Mouse (Mus musculus): ENCODE measurements around the gene Ttc6. TPM values are rescaled to one million over a fixed set of nuclear protein-coding genes. Genes with fewer than 3 reads are reported as not detected.

Ttc6 gene
- total RNA-seq (2014; rRNA removed) (1.0 and 1.1 TPM in 2 replicates), polyA plus RNA-seq (2012; rRNA removed) (0.87 and 1.0 TPM in 2 replicates)

DNA sequence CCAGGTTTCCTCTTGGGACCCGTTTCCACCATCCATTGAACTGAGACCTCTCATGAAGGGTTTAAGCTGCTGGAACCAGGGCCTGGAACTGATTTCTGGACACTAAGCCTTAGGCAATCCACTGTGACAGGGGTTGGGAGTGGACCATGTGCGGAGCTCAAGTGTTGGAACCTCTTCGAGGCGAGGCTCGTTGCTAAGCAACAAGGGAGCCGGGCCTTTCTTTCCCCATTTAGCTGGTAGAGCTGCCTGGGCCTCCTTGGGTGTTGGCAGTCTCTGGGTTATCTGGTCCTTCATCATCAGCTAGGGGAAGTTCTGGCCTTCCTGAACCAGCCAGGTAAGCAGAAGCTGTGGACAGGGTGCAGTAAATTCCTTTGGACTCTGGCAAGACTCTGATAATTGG, at the start of gene Ttc6:
Gene Ttc6, plus strand, starts transcription at position 205 of the 400 bp plus-strand sequence.
- H3K4me1 ChIP-seq (ENCODE audit: control insufficient read depth, insufficient read depth, low read length), result no peaks in the 10 kb centered on the region
- no peaks in the 10 kb centered on the region for H3K36me3 ChIP-seq (ENCODE audit: control insufficient read depth, insufficient read depth, low read length)
- no peaks in the 10 kb centered on the region for H3K27me3 ChIP-seq (ENCODE audit: control insufficient read depth, insufficient read depth, low read length)
- 93% methylated on average over 6 of the region's 6 CpGs for WGBS
- DNase-seq (ENCODE audit: extremely low read depth, low read depth, low spot score), result no peak
- TF ChIP-seq CTCF (IDR thresholded peaks at IDR 0.05; ENCODE audit: low read depth, low read length), result no peak
- no peak for TF ChIP-seq POLR2A (IDR thresholded peaks at IDR 0.05; ENCODE audit: extremely low read depth, insufficient read depth, low read length)
- H3K79me2 ChIP-seq (ENCODE audit: control insufficient read depth, insufficient read depth, low read length), result no peaks in the 10 kb centered on the region
- H3K27ac ChIP-seq (replicated peaks; ENCODE audit: insufficient read depth, low read depth, low read length), result no peak within 1 kb of the TSS
- H3K9ac ChIP-seq (ENCODE audit: low read depth, low read length), result no peak within 1 kb of the TSS
- no peak within 1 kb of the TSS for H3K4me3 ChIP-seq (ENCODE audit: insufficient read depth, low read depth, low read length)

DNA sequence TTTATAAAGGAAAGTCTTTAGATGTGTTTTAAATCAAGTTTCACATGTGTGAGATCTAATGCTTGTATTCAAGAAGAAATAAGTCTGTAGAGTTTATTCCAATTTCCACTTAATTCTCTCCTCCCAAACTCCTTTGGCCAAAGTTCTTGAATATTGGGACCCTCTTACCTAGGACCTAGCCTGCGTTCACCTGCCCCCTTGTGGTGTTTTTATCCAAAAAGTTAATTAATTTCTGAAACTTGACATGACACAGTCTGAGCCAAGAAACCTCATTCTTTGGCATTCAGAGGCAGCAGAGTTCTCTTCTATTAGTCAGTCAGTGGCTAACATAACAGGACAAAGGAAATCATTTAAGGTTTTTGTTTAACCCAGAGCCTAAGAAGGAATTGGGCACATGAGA, 49.4 kb upstream of the Ttc6 start:
- no peaks in the 10 kb centered on the region for H3K36me3 ChIP-seq (ENCODE audit: control insufficient read depth, insufficient read depth, low read length)
- no peak overlapping the region for H3K27ac ChIP-seq (replicated peaks; ENCODE audit: insufficient read depth, low read depth, low read length)
- H3K4me3 ChIP-seq (ENCODE audit: insufficient read depth, low read depth, low read length), result no peak overlapping the region
- 43% methylated on average over 1 of the region's 1 CpGs for WGBS
- H3K27me3 ChIP-seq (ENCODE audit: control insufficient read depth, insufficient read depth, low read length), result no peaks in the 10 kb centered on the region
- H3K4me1 ChIP-seq (ENCODE audit: control insufficient read depth, insufficient read depth, low read length), result no peaks in the 10 kb centered on the region
- no peak for TF ChIP-seq CTCF (IDR thresholded peaks at IDR 0.05; ENCODE audit: low read depth, low read length)
- TF ChIP-seq POLR2A (IDR thresholded peaks at IDR 0.05; ENCODE audit: extremely low read depth, insufficient read depth, low read length), result no peak
- H3K9ac ChIP-seq (ENCODE audit: low read depth, low read length), result no peak overlapping the region
- H3K79me2 ChIP-seq (ENCODE audit: control insufficient read depth, insufficient read depth, low read length), result no peaks in the 10 kb centered on the region
- peak; percentile 41 for DNase-seq (ENCODE audit: extremely low read depth, low read depth, low spot score)

DNA sequence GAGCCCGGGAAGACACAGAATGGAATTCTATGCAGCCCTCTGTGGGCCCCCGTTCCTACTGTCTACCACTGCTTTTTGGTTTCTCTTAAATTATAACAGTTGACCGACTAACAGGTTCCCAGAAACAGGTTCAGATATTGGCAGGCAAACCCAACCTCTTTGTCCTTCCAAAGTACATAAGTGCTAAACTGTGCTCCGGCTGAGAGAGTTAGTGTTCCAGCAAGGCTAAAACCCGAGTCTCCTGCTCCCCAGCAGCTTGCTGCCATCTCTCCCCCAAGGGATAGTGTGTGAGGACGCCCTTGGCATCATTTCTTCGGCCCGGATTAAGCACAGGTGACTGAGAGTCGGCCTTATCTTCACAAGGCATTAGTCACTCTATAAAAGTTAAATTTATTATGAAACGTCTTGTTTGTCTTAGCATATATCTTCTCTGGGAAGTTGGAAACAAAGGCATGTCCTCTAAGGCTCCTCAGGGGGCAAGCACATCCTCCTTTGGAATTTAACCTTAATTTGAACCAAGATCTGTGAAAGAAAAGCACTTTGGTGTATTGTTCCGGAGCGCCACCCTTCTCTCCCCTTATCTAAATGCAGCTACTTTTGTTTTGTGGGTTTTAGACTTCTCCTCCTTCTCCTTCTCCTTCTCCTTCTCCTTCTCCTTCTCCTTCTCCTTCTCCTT, 48.1 kb upstream of the Ttc6 start:
- H3K4me3 ChIP-seq (ENCODE audit: insufficient read depth, low read depth, low read length), result no peak overlapping the region; the same call in 1 of the 2 replicates
- peak overlapping the region; percentile 52 for H3K9ac ChIP-seq (ENCODE audit: low read depth, low read length)
- 26% methylated on average over 12 of the region's 12 CpGs for WGBS
- H3K27ac ChIP-seq (replicated peaks; ENCODE audit: insufficient read depth, low read depth, low read length), result peak overlapping the region; percentile 56
- H3K79me2 ChIP-seq (ENCODE audit: control insufficient read depth, insufficient read depth, low read length), result no peaks in the 10 kb centered on the region
- no peaks in the 10 kb centered on the region for H3K4me1 ChIP-seq (ENCODE audit: control insufficient read depth, insufficient read depth, low read length)
- no peaks in the 10 kb centered on the region for H3K36me3 ChIP-seq (ENCODE audit: control insufficient read depth, insufficient read depth, low read length)
- no peaks in the 10 kb centered on the region for H3K27me3 ChIP-seq (ENCODE audit: control insufficient read depth, insufficient read depth, low read length)
- no peak for TF ChIP-seq POLR2A (IDR thresholded peaks at IDR 0.05; ENCODE audit: extremely low read depth, insufficient read depth, low read length)
- TF ChIP-seq CTCF (IDR thresholded peaks at IDR 0.05; ENCODE audit: low read depth, low read length), result no peak
- peak; percentile 88 for DNase-seq (ENCODE audit: extremely low read depth, low read depth, low spot score)

DNA sequence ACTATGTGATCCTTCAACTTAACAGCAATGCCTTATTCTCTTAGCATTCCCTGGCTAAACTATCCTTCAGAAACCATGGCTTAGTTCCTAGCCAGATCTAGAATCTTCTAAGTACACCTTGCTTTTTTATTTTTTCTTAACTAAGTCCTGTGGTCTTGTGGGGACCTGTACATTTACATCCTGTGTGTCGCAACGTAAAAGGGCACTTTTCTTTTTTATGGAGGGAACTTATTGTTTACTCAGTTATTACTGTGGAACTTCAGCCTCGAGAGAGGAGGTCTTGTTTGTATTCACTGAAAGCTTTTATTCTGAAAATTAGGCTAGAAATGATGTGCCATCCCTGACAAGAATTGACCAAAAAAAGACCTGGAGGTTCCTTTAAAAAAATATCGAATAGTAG, 35.6 kb upstream of the Ttc6 start:
- H3K4me3 ChIP-seq (ENCODE audit: insufficient read depth, low read depth, low read length), result no peak overlapping the region
- no peaks in the 10 kb centered on the region for H3K27me3 ChIP-seq (ENCODE audit: control insufficient read depth, insufficient read depth, low read length)
- H3K79me2 ChIP-seq (ENCODE audit: control insufficient read depth, insufficient read depth, low read length), result no peaks in the 10 kb centered on the region
- H3K36me3 ChIP-seq (ENCODE audit: control insufficient read depth, insufficient read depth, low read length), result no peaks in the 10 kb centered on the region
- WGBS, result 78% methylated on average over 4 of the region's 4 CpGs
- DNase-seq (ENCODE audit: extremely low read depth, low read depth, low spot score), result no peak
- H3K27ac ChIP-seq (replicated peaks; ENCODE audit: insufficient read depth, low read depth, low read length), result no peak overlapping the region
- no peak overlapping the region for H3K9ac ChIP-seq (ENCODE audit: low read depth, low read length)
- H3K4me1 ChIP-seq (ENCODE audit: control insufficient read depth, insufficient read depth, low read length), result no peaks in the 10 kb centered on the region
- no peak for TF ChIP-seq POLR2A (IDR thresholded peaks at IDR 0.05; ENCODE audit: extremely low read depth, insufficient read depth, low read length)
- TF ChIP-seq CTCF (IDR thresholded peaks at IDR 0.05; ENCODE audit: low read depth, low read length), result no peak

DNA sequence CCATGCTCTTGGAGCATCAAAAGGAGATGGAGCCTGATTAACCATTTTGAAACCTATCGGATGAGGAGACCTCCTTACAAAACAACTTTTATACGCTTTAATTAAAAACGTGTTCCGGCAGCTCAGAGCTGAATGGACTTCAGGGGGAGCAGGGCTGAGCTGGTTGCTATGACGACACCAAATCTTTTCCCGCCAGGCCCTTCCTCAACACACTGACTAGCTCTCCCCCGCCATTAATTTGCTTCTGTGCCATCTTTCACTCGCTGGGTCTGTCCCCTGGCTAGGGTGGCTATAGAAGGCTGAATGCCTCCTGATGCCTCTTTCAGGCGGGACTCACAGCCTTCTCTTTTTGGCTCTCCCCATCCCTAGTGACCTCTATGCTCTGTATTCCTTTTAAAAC, 33.4 kb upstream of the Ttc6 start:
- H3K4me1 ChIP-seq (ENCODE audit: control insufficient read depth, insufficient read depth, low read length), result no peaks in the 10 kb centered on the region
- no peak overlapping the region for H3K9ac ChIP-seq (ENCODE audit: low read depth, low read length)
- H3K4me3 ChIP-seq (ENCODE audit: insufficient read depth, low read depth, low read length), result no peak overlapping the region
- H3K27me3 ChIP-seq (ENCODE audit: control insufficient read depth, insufficient read depth, low read length), result no peaks in the 10 kb centered on the region
- WGBS, result 79% methylated on average over 9 of the region's 9 CpGs
- no peak for DNase-seq (ENCODE audit: extremely low read depth, low read depth, low spot score)
- H3K27ac ChIP-seq (replicated peaks; ENCODE audit: insufficient read depth, low read depth, low read length), result no peak overlapping the region
- no peaks in the 10 kb centered on the region for H3K36me3 ChIP-seq (ENCODE audit: control insufficient read depth, insufficient read depth, low read length)
- no peaks in the 10 kb centered on the region for H3K79me2 ChIP-seq (ENCODE audit: control insufficient read depth, insufficient read depth, low read length)
- TF ChIP-seq POLR2A (IDR thresholded peaks at IDR 0.05; ENCODE audit: extremely low read depth, insufficient read depth, low read length) (no peak), CTCF (IDR thresholded peaks at IDR 0.05; ENCODE audit: low read depth, low read length) (no peak)

DNA sequence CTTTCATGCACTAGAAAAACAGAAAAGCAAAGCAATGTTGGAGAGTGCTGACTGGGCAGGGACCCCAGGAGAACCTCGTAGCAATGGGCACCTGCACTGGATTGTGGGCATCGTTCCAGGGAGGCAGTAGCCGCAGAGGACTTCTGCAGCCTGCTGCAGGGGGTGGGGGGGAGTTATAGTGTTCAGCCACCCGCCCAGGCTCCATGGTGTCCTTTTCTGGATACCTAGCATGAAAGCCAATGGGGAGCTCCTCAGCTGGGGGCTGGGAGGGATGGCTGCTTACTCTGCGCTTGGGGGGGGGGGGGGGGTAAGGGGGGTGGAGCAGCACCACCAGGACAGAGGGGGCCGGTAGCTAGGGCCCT, 29.4 kb upstream of the Ttc6 start:
- no peak overlapping the region for H3K27ac ChIP-seq (replicated peaks; ENCODE audit: insufficient read depth, low read depth, low read length)
- H3K36me3 ChIP-seq (ENCODE audit: control insufficient read depth, insufficient read depth, low read length), result no peaks in the 10 kb centered on the region
- peaks cover 5% of the 10 kb centered on the region; the same call in 1 of the 2 replicates for H3K4me1 ChIP-seq (ENCODE audit: control insufficient read depth, insufficient read depth, low read length)
- 7% methylated on average over 6 of the region's 6 CpGs for WGBS
- DNase-seq (ENCODE audit: extremely low read depth, low read depth, low spot score), result no peak
- H3K27me3 ChIP-seq (ENCODE audit: control insufficient read depth, insufficient read depth, low read length), result no peaks in the 10 kb centered on the region
- peak overlapping the region; percentile 62; the same call in 1 of the 2 replicates for H3K4me3 ChIP-seq (ENCODE audit: insufficient read depth, low read depth, low read length)
- TF ChIP-seq CTCF (IDR thresholded peaks at IDR 0.05; ENCODE audit: low read depth, low read length) (no peak), POLR2A (IDR thresholded peaks at IDR 0.05; ENCODE audit: extremely low read depth, insufficient read depth, low read length) (no peak)
- no peaks in the 10 kb centered on the region for H3K79me2 ChIP-seq (ENCODE audit: control insufficient read depth, insufficient read depth, low read length)
- H3K9ac ChIP-seq (ENCODE audit: low read depth, low read length), result peak overlapping the region; percentile 82; the same call in 1 of the 2 replicates
